Mouse (Mus musculus): ENCODE results near the gene Chit1. TPM values are rescaled to one million over a fixed set of nuclear protein-coding genes. Genes with fewer than 3 reads are reported as not detected.

Gene Chit1
- total and polyA plus RNA-seq, 3 experiments = not detected

DNA sequence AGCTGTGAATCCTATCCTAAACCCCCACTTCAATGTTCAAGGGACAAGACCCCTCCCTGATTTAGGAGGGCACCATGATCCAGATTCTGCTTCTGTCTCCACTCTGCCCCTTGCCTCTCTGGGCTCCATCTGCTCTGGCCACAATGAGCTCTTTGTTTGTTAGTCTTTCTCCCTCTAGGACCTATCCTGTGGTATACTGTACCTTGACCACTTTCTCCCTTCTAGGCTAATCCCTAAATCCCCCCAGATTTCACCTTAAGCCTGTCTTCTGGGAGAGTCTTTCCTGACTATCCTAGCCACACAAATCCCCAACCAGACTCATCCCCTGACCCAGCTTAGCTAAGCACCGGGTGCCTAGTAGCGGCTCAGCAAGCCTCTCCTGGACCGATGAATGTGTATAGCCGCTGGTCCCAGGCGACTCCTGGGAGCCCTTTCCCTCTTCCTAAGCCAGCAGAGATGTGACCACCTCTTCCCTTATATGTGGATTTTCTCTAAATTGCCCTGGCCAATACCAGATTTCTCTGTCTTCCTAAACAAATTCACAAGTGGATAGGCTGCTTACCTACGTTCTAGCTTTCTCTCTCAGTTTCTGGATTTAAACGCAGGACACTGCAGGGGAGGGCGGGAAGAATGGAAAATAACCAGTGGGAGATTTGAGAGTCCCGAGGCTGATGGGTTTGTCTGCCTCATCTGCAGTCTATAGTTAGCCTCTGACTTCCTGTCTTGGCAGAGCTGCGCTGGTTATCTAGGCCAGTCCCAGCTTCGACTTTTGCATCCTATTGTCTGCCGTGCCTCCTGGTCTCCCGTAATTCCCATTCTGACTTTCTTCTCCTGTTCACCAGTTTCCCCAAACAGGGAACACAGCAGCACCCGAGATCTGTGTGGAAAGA is 56.6 kb downstream of the Chit1 start:
- no peak for DNase-seq (ENCODE audit: low read depth, low spot score)
- TF ChIP-seq NELFE (IDR thresholded peaks at IDR 0.05; ENCODE audit: low read depth, low read length) (no peak), SIN3A (IDR thresholded peaks at IDR 0.05; ENCODE audit: low read length) (no peak), MAFK (IDR thresholded peaks at IDR 0.05; ENCODE audit: borderline replicate concordance, low read depth, low read length) (no peak), POLR2A (IDR thresholded peaks at IDR 0.05; ENCODE audit: control insufficient read depth in 1 of 2, insufficient read depth in 1 of 2, low read depth in 1 of 2, low read length in 2 of 2, poor library complexity in 1 of 2) (no peak), TAL1 (IDR thresholded peaks at IDR 0.05; ENCODE audit: low read length) (no peak), RAD21 (IDR thresholded peaks at IDR 0.05; ENCODE audit: low read depth, low read length) (no peak), TBP (IDR thresholded peaks at IDR 0.05; ENCODE audit: low read depth, low read length) (no peak), POLR2AphosphoS5 (IDR thresholded peaks at IDR 0.05; ENCODE audit: borderline replicate concordance, low read depth, low read length) (no peak), GABPA (IDR thresholded peaks at IDR 0.05; ENCODE audit: low read depth, low read length) (no peak), USF1 (IDR thresholded peaks at IDR 0.05; ENCODE audit: low read depth, low read length) (no peak), BHLHE40 (IDR thresholded peaks at IDR 0.05; ENCODE audit: borderline replicate concordance, low read depth, low read length) (no peak), ZC3H11A (IDR thresholded peaks at IDR 0.05; ENCODE audit: low read depth, low read length) (no peak), EP300 (IDR thresholded peaks at IDR 0.05; ENCODE audit: low read depth in 1 of 2, low read length in 2 of 2) (no peak), MXI1 (IDR thresholded peaks at IDR 0.05; ENCODE audit: low read depth, low read length) (no peak), JUND (IDR thresholded peaks at IDR 0.05; ENCODE audit: low read depth, low read length) (no peak), POLR2AphosphoS2 (IDR thresholded peaks at IDR 0.05; ENCODE audit: low read length) (no peak), KAT2A (conservative IDR thresholded peaks at IDR 0.05; ENCODE audit: low read depth, low read length) (no peak), MYC (IDR thresholded peaks at IDR 0.05; ENCODE audit: low read depth, low read length) (no peak), CHD1 (IDR thresholded peaks at IDR 0.05; ENCODE audit: low read depth, low read length) (no peak)
- H3K36me3 ChIP-seq (ENCODE audit: control insufficient read depth in 1 of 2, insufficient read depth in 2 of 2, low read length in 2 of 2) = no peaks in the 10 kb centered on the region
- 0 out of 4 replicates have a peak, but pooled peaks cover 0 to 5% of the 10 kb centered on the region in 2 experiments for H3K4me1 ChIP-seq (ENCODE audit: control insufficient read depth in 1 of 2, insufficient read depth in 2 of 2, low read length in 2 of 2)
- peaks cover 5 to 6% of the 10 kb centered on the region in 2 experiments for H3K27me3 ChIP-seq (ENCODE audit: control insufficient read depth in 1 of 2, insufficient read depth in 2 of 2, low read length in 2 of 2)
- no peak overlapping the region for H3K27ac ChIP-seq (ENCODE audit: control insufficient read depth, low read depth, low read length)
- H3K4me3 ChIP-seq (ENCODE audit: control insufficient read depth in 1 of 2, insufficient read depth in 1 of 2, low read depth in 2 of 2, low read length in 2 of 2) = no peak overlapping the region
- H3K9ac ChIP-seq (ENCODE audit: control insufficient read depth, low read depth, low read length, poor library complexity, severe bottlenecking) = no peak overlapping the region
- no peaks in the 10 kb centered on the region for H3K79me2 ChIP-seq (ENCODE audit: control insufficient read depth, insufficient read depth, low read length, poor library complexity)
- H3K9me3 ChIP-seq (replicated peaks; ENCODE audit: insufficient read depth, low read length) = no peaks in the 10 kb centered on the region

DNA sequence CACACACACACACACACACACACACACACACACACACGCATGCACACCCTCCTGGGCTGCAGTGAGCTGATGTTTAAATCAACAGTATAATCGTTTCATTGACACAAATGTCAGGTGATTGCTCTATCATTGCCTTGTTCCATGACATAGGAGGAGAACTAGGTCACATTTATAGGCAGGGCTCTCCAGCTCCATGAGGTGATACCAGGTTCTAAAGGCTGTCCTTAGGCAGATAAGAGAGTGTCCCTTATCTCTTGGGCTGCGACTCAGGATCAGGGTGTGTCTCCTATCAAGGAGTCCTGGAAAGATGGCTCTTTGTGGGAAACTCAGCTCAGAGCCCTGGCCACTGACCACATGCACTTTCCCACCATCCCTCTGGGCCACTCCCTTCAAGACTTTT is 57.5 kb downstream of the Chit1 start:
- Histone ChIP-seq H3K9me3 (replicated peaks; ENCODE audit: insufficient read depth, low read length) (no peaks in the 10 kb centered on the region), H3K27me3 (ENCODE audit: control insufficient read depth in 1 of 2, insufficient read depth in 2 of 2, low read length in 2 of 2) (peaks cover 5 to 7% of the 10 kb centered on the region in 2 experiments), H3K9ac (ENCODE audit: control insufficient read depth, low read depth, low read length, poor library complexity, severe bottlenecking) (no peak overlapping the region), H3K79me2 (ENCODE audit: control insufficient read depth, insufficient read depth, low read length, poor library complexity) (no peaks in the 10 kb centered on the region), H3K36me3 (ENCODE audit: control insufficient read depth in 1 of 2, insufficient read depth in 2 of 2, low read length in 2 of 2) (no peaks in the 10 kb centered on the region), H3K4me1 (ENCODE audit: control insufficient read depth in 1 of 2, insufficient read depth in 2 of 2, low read length in 2 of 2) (0 out of 4 replicates have a peak, but pooled peaks cover 0 to 5% of the 10 kb centered on the region in 2 experiments), H3K27ac (ENCODE audit: control insufficient read depth, low read depth, low read length) (no peak overlapping the region), H3K4me3 (ENCODE audit: control insufficient read depth in 1 of 2, insufficient read depth in 1 of 2, low read depth in 2 of 2, low read length in 2 of 2) (no peak overlapping the region)
- no peak for DNase-seq (ENCODE audit: low read depth, low spot score)
- no peak for TF ChIP-seq GABPA (IDR thresholded peaks at IDR 0.05; ENCODE audit: low read depth, low read length)
- TF ChIP-seq ZC3H11A (IDR thresholded peaks at IDR 0.05; ENCODE audit: low read depth, low read length) = no peak
- no peak for TF ChIP-seq ETS1 (IDR thresholded peaks at IDR 0.05; ENCODE audit: low read depth, low read length)
- no peak for TF ChIP-seq ELF1 (IDR thresholded peaks at IDR 0.05; ENCODE audit: low read depth, low read length)
- no peak for TF ChIP-seq GATA1 (IDR thresholded peaks at IDR 0.05; ENCODE audit: low read depth, low read length)
- TF ChIP-seq CHD2 (IDR thresholded peaks at IDR 0.05; ENCODE audit: low read length) = no peak
- TF ChIP-seq TAL1 (IDR thresholded peaks at IDR 0.05; ENCODE audit: low read length) = no peak
- TF ChIP-seq USF1 (IDR thresholded peaks at IDR 0.05; ENCODE audit: low read depth, low read length) = no peak
- no peak for TF ChIP-seq KAT2A (conservative IDR thresholded peaks at IDR 0.05; ENCODE audit: low read depth, low read length)
- no peak for TF ChIP-seq SMC3 (IDR thresholded peaks at IDR 0.05; ENCODE audit: low read depth, low read length)

Data from MEL (cell line).